Mouse (Mus musculus): ENCODE measurements around the gene Bloc1s5. TPM values are rescaled to one million over a fixed set of nuclear protein-coding genes. Genes with fewer than 3 reads are reported as not detected.

Bloc1s5 gene
- polyA plus RNA-seq, 1 experiment from 2014 or later: 10.6 TPM

DNA sequence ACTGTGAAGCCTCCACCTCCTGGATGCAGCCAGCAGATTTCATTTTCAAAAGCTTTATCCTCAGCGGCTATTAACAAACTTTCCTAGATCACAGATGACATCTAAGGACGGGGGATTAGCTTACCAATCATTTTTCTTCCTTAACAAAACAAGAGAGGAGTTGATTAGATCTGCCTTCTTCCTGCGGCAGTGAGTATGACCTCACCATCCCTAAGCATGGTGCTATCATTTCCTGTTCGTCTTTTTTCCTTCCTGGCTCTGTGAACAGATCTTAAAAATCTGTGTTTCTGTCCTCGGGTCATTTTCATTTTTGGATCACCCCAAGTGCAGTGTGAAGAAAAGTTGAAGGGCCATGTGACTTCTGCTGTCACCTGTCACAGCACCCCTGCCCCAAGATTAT is 20.6 kb downstream of the Bloc1s5 start:
- H3K4me3 ChIP-seq (ENCODE audit: low read depth, low read length): no peak overlapping the region
- 54% methylated on average over 5 of the region's 5 CpGs for WGBS
- no peak overlapping the region for H3K27ac ChIP-seq (ENCODE audit: low read depth, low read length)
- H3K4me2 ChIP-seq (replicated peaks; ENCODE audit: low read depth): no peak overlapping the region
- no peaks in the 10 kb centered on the region for H3K9me3 ChIP-seq (ENCODE audit: control insufficient read depth)
- H3K4me1 ChIP-seq (replicated peaks; ENCODE audit: control insufficient read depth, insufficient read depth, low read length): no peaks in the 10 kb centered on the region
- no peaks in the 10 kb centered on the region for H3K27me3 ChIP-seq (replicated peaks; ENCODE audit: control insufficient read depth, insufficient read depth, low read length)
- TF ChIP-seq CTCF (IDR thresholded peaks at IDR 0.05; ENCODE audit: low read depth): no peak
- ATAC-seq: no peak
- H3K36me3 ChIP-seq (ENCODE audit: control insufficient read depth, insufficient read depth): peaks cover 13% of the 10 kb centered on the region; the same call in 1 of the 2 replicates
- H3K9ac ChIP-seq (ENCODE audit: low read depth, low read length): no peak overlapping the region

DNA sequence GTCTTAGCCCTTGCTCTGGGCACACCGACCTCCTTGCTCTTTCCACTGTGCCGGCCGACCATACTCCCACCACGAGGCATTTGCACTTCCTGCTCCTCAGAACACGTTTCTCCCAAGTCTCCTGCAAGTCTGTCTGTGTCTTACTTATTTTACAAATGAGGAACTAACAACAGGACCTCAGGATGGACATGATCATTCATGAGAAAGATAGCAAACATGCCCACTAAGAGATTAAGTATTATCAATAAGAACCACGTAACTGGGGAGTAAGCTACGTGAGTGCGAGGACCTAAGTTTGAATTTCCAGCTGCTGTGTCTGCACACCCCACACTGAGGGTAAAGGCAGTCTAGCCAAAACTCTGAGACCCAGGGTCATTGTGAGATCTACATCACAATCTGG is 21.3 kb downstream of the Bloc1s5 start:
- Histone ChIP-seq H3K27ac (ENCODE audit: low read depth, low read length) (no peak overlapping the region), H3K36me3 (ENCODE audit: control insufficient read depth, insufficient read depth) (peaks cover 9% of the 10 kb centered on the region; the same call in 1 of the 2 replicates), H3K4me1 (replicated peaks; ENCODE audit: control insufficient read depth, insufficient read depth, low read length) (no peaks in the 10 kb centered on the region), H3K9ac (ENCODE audit: low read depth, low read length) (no peak overlapping the region), H3K9me3 (ENCODE audit: control insufficient read depth) (no peaks in the 10 kb centered on the region), H3K4me3 (ENCODE audit: low read depth, low read length) (no peak overlapping the region), H3K4me2 (replicated peaks; ENCODE audit: low read depth) (no peak overlapping the region), H3K27me3 (replicated peaks; ENCODE audit: control insufficient read depth, insufficient read depth, low read length) (no peaks in the 10 kb centered on the region)
- WGBS: 88% methylated on average over 8 of the region's 8 CpGs
- ATAC-seq: no peak
- no peak for TF ChIP-seq CTCF (IDR thresholded peaks at IDR 0.05; ENCODE audit: low read depth)

DNA sequence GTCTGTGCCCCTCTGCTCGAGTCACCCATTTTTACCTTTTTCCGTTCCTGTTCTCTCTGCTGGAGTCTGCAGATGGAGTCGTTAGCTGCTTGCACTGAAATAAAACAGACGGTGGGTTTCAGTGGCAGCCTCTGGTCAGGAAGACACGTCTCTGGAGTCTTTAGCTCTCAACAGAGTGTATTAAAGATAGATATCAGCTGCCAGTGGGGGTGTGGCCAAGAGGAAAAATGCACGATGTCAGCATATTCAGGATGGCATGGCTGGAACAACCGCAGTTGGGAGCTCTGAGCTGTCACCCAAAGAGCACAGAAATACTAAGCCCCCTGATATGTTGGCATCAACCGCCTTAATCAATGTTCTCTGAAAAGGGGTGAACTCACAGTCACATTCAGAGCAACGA is 22.3 kb downstream of the Bloc1s5 start:
- Histone ChIP-seq H3K9ac (ENCODE audit: low read depth, low read length) (no peak overlapping the region), H3K36me3 (ENCODE audit: control insufficient read depth, insufficient read depth) (peaks cover 9% of the 10 kb centered on the region; the same call in 1 of the 2 replicates), H3K4me3 (ENCODE audit: low read depth, low read length) (no peak overlapping the region), H3K9me3 (ENCODE audit: control insufficient read depth) (no peaks in the 10 kb centered on the region), H3K4me1 (replicated peaks; ENCODE audit: control insufficient read depth, insufficient read depth, low read length) (no peaks in the 10 kb centered on the region), H3K4me2 (replicated peaks; ENCODE audit: low read depth) (no peak overlapping the region), H3K27me3 (replicated peaks; ENCODE audit: control insufficient read depth, insufficient read depth, low read length) (no peaks in the 10 kb centered on the region), H3K27ac (ENCODE audit: low read depth, low read length) (no peak overlapping the region)
- TF ChIP-seq CTCF (IDR thresholded peaks at IDR 0.05; ENCODE audit: low read depth): no peak
- no peak for ATAC-seq
- 82% methylated on average over 9 of the region's 9 CpGs for WGBS

DNA sequence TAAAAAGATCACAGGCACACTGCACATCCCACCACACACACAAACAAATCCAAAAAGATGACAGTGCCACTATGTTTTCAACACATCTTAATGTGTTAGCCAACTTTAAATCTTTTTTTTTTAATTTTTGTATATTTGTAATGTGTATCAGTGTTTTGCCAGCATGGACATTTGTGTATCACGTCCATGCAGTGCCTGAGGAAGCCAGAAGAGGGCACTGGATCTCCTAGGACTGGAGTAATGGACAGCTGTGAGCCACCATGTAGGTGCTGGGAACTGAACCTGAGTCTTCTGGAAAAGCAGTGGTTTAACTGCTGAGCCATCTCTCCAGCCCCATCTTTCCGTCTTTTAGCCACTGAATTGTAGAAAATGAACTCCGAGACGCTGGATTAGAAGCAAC is 22.7 kb downstream of the Bloc1s5 start:
- 95% methylated on average over 4 of the region's 4 CpGs for WGBS
- no peak overlapping the region for H3K4me3 ChIP-seq (ENCODE audit: low read depth, low read length)
- H3K9ac ChIP-seq (ENCODE audit: low read depth, low read length): no peak overlapping the region
- no peaks in the 10 kb centered on the region for H3K4me1 ChIP-seq (replicated peaks; ENCODE audit: control insufficient read depth, insufficient read depth, low read length)
- no peaks in the 10 kb centered on the region for H3K27me3 ChIP-seq (replicated peaks; ENCODE audit: control insufficient read depth, insufficient read depth, low read length)
- ATAC-seq: no peak
- no peaks in the 10 kb centered on the region for H3K9me3 ChIP-seq (ENCODE audit: control insufficient read depth)
- H3K27ac ChIP-seq (ENCODE audit: low read depth, low read length): no peak overlapping the region
- no peak overlapping the region for H3K4me2 ChIP-seq (replicated peaks; ENCODE audit: low read depth)
- H3K36me3 ChIP-seq (ENCODE audit: control insufficient read depth, insufficient read depth): peaks cover 10% of the 10 kb centered on the region; the same call in 1 of the 2 replicates
- no peak for TF ChIP-seq CTCF (IDR thresholded peaks at IDR 0.05; ENCODE audit: low read depth)

DNA sequence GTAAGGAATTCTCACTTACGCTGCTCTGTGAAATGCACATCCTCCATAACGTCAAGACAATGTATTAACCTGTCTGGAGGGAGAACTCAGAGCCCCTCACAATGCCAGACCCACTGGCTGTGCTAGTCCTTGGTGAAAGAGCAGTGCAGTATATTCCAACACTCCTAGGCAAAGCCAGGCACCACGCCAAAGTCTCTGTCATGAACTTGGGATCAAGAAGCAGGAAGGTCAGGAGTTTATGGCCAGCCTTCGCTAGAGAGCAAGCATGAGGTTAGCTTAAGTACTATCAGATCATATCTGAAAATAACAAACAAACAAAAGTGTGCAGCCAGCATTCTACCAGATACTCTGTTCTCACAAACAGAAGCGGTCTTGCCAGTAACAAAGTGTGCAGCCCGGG is 24.6 kb downstream of the Bloc1s5 start:
- Histone ChIP-seq H3K36me3 (ENCODE audit: control insufficient read depth, insufficient read depth) (peaks cover 14% of the 10 kb centered on the region; the same call in 1 of the 2 replicates), H3K9ac (ENCODE audit: low read depth, low read length) (no peak overlapping the region), H3K27me3 (replicated peaks; ENCODE audit: control insufficient read depth, insufficient read depth, low read length) (no peaks in the 10 kb centered on the region), H3K4me2 (replicated peaks; ENCODE audit: low read depth) (no peak overlapping the region), H3K27ac (ENCODE audit: low read depth, low read length) (no peak overlapping the region), H3K4me3 (ENCODE audit: low read depth, low read length) (no peak overlapping the region), H3K4me1 (replicated peaks; ENCODE audit: control insufficient read depth, insufficient read depth, low read length) (no peaks in the 10 kb centered on the region), H3K9me3 (ENCODE audit: control insufficient read depth) (no peaks in the 10 kb centered on the region)
- WGBS: 78% methylated on average over 6 of the region's 6 CpGs
- no peak for TF ChIP-seq CTCF (IDR thresholded peaks at IDR 0.05; ENCODE audit: low read depth)
- ATAC-seq: no peak

DNA sequence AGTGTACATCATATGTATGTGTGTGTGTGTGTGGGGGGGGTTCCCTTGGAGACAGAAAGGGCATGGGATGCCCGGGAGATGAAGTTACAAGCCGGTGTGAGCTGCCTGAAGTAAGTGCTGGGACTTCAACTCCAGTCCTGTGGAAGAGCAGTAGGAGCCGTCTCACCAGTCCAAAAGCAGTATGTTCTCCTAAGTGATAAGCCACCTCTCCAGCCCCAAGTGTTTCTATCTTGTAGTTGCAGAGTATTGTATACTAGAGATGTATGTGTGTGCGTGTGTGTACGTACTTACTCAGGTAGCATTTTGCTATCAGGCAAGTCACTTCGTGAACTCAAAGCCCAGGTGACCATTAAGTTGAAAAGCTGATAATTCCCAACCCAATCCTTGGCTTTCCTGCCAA is 27.8 kb downstream of the Bloc1s5 start:
- no peak for ATAC-seq
- no peak overlapping the region for H3K9ac ChIP-seq (ENCODE audit: low read depth, low read length)
- 91% methylated on average over 6 of the region's 6 CpGs for WGBS

DNA sequence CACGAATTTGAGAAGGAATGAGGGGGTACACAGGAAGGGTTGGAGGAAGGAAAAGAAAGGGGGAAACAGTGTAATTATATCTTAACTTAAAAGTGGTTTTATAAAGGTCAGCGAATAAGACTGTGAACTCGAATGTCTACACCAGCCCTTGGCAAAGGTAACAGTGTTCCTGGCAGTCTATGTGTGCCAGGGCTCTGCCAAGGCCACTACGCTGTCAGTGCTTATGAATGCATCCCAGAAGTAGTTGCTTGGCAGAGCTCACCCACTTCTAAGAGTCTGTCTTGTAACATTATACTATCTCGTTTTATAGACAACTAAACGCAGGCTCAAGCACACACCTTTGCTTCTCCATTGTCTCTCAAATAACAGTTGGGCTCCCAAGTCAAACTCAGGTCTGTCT is 29.6 kb downstream of the Bloc1s5 start:
- Histone ChIP-seq H3K36me3 (ENCODE audit: control insufficient read depth, insufficient read depth) (peaks cover 10% of the 10 kb centered on the region; the same call in 1 of the 2 replicates), H3K27me3 (replicated peaks; ENCODE audit: control insufficient read depth, insufficient read depth, low read length) (no peaks in the 10 kb centered on the region), H3K4me2 (replicated peaks; ENCODE audit: low read depth) (no peak overlapping the region), H3K4me3 (ENCODE audit: low read depth, low read length) (no peak overlapping the region), H3K4me1 (replicated peaks; ENCODE audit: control insufficient read depth, insufficient read depth, low read length) (no peaks in the 10 kb centered on the region), H3K27ac (ENCODE audit: low read depth, low read length) (no peak overlapping the region), H3K9me3 (ENCODE audit: control insufficient read depth) (no peaks in the 10 kb centered on the region), H3K9ac (ENCODE audit: low read depth, low read length) (no peak overlapping the region)
- 87% methylated on average over 6 of the region's 6 CpGs for WGBS
- no peak for TF ChIP-seq CTCF (IDR thresholded peaks at IDR 0.05; ENCODE audit: low read depth)
- no peak for ATAC-seq

More for the DNA sequence above, 27.8 kb downstream of the Bloc1s5 start:
- H3K36me3 ChIP-seq (ENCODE audit: control insufficient read depth, insufficient read depth): peaks cover 10% of the 10 kb centered on the region; the same call in 1 of the 2 replicates
- H3K4me2 ChIP-seq (replicated peaks; ENCODE audit: low read depth): no peak overlapping the region
- no peak overlapping the region for H3K27ac ChIP-seq (ENCODE audit: low read depth, low read length)
- TF ChIP-seq CTCF (IDR thresholded peaks at IDR 0.05; ENCODE audit: low read depth): no peak
- H3K4me3 ChIP-seq (ENCODE audit: low read depth, low read length): no peak overlapping the region
- H3K9me3 ChIP-seq (ENCODE audit: control insufficient read depth): no peaks in the 10 kb centered on the region
- no peaks in the 10 kb centered on the region for H3K4me1 ChIP-seq (replicated peaks; ENCODE audit: control insufficient read depth, insufficient read depth, low read length)
- no peaks in the 10 kb centered on the region for H3K27me3 ChIP-seq (replicated peaks; ENCODE audit: control insufficient read depth, insufficient read depth, low read length)
